Mouse (Mus musculus): Measurements from ENCODE around the gene Wdr31. TPM values are rescaled to one million over a fixed set of nuclear protein-coding genes. Genes with fewer than 3 reads are reported as not detected.

Gene Wdr31
- polyA plus RNA-seq, 1 experiment: 1.0 TPM

DNA sequence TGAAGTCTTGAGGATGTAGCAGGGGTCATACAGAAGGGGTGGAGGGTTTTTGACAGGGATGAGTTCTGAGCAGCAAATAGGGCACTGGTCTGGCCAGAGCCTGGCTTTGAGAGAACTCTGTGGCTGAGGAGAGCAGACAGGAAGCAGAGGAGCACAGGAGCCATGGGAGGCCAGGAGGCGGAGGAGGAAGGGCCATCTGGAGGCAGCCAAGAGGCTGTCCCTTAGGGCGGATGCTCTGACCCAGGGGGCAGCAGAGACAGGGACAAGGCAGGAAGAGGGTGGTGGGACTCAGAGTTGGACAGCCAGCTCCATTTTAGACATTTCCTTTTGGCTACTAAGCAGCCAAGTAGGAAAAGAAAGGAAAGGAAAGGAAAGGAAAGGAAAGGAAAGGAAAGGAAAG is 45.4 kb upstream of the Wdr31 start:
- TF ChIP-seq POLR2A (IDR thresholded peaks at IDR 0.05; ENCODE audit: borderline replicate concordance, control insufficient read depth, low read depth, low read length) (peak; percentile 29; the same call in 1 of the 2 replicates), CTCF (IDR thresholded peaks at IDR 0.05; ENCODE audit: control insufficient read depth, insufficient read depth, low read length) (no peak)
- Histone ChIP-seq H3K4me1 (ENCODE audit: control insufficient read depth, insufficient read depth, low read length) (peaks cover 2% of the 10 kb centered on the region), H3K27ac (ENCODE audit: control insufficient read depth, insufficient read depth, low read depth, low read length, poor library complexity) (peak overlapping the region; percentile 85), H3K4me3 (replicated peaks; ENCODE audit: control insufficient read depth, low read depth, low read length) (peak overlapping the region; percentile 90)
- WGBS: 35% methylated on average over 2 of the region's 2 CpGs

DNA sequence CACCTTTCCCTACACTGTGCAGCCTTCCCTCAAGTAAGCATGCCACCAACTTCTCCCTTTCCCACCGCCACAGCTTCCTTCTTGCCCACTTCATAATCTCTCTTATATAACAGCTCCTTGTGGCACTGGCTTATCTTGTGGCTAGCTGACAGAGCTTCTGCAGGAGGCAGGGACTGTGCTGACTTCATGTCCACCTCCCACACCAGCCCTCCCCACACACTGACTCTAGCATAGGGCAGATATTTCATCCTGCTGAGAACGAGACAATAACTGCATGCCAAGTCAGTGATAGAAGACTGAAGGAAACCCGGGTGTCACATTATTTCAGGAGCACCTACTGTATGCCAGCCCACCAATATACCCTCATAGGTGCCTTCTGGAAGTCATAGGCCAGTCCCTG is 44.8 kb upstream of the Wdr31 start:
- Histone ChIP-seq H3K4me1 (ENCODE audit: control insufficient read depth, insufficient read depth, low read length) (peaks cover 2% of the 10 kb centered on the region), H3K4me3 (replicated peaks; ENCODE audit: control insufficient read depth, low read depth, low read length) (peak overlapping the region; percentile 90), H3K27ac (ENCODE audit: control insufficient read depth, insufficient read depth, low read depth, low read length, poor library complexity) (peak overlapping the region; percentile 85)
- WGBS: 19% methylated on average over 3 of the region's 3 CpGs
- TF ChIP-seq POLR2A (IDR thresholded peaks at IDR 0.05; ENCODE audit: borderline replicate concordance, control insufficient read depth, low read depth, low read length) (no peak), CTCF (IDR thresholded peaks at IDR 0.05; ENCODE audit: control insufficient read depth, insufficient read depth, low read length) (no peak)

GRCm38 (mm10) chr4:62514995-62515394 is 44.3 kb upstream of the Wdr31 start:
- TF ChIP-seq CTCF (IDR thresholded peaks at IDR 0.05; ENCODE audit: control insufficient read depth, insufficient read depth, low read length) (no peak), POLR2A (IDR thresholded peaks at IDR 0.05; ENCODE audit: borderline replicate concordance, control insufficient read depth, low read depth, low read length) (no peak)
- Histone ChIP-seq H3K4me1 (ENCODE audit: control insufficient read depth, insufficient read depth, low read length) (peaks cover 2% of the 10 kb centered on the region), H3K4me3 (replicated peaks; ENCODE audit: control insufficient read depth, low read depth, low read length) (peak overlapping the region; percentile 90), H3K27ac (ENCODE audit: control insufficient read depth, insufficient read depth, low read depth, low read length, poor library complexity) (peak overlapping the region; percentile 85)
- 63% methylated on average over 7 of the region's 7 CpGs for WGBS

- H3K27ac ChIP-seq (ENCODE audit: control insufficient read depth, insufficient read depth, low read depth, low read length, poor library complexity): no peak overlapping the region
- H3K4me1 ChIP-seq (ENCODE audit: control insufficient read depth, insufficient read depth, low read length): peaks cover 2% of the 10 kb centered on the region
- TF ChIP-seq POLR2A (IDR thresholded peaks at IDR 0.05; ENCODE audit: borderline replicate concordance, control insufficient read depth, low read depth, low read length) (no peak), CTCF (IDR thresholded peaks at IDR 0.05; ENCODE audit: control insufficient read depth, insufficient read depth, low read length) (no peak)
- WGBS: 72% methylated on average over 11 of the region's 11 CpGs
- H3K4me3 ChIP-seq (replicated peaks; ENCODE audit: control insufficient read depth, low read depth, low read length): peak overlapping the region; percentile 14
Observed at GRCm38 (mm10) chr4:62513998-62514506, 43.4 kb upstream of the Wdr31 start.

DNA sequence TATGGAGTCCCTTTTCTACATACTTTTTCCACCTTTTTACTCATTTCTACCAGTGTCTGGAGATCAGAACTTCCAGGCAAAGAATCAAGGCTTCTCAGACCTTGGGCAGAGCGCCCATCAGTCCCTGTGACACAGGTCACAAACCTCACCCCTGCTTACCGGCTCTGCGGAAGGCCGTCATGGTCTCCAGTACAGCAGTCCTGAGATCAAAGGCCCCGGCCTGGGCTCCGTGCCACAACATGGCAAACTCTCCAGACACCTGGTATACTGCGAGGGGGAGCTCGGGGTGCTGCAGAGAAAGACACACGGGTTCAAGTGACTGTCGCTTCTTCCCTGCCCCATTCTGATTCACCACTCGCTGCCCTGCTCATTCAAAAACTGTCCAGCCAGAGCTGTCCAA is 39.2 kb upstream of the Wdr31 start:
- Histone ChIP-seq H3K4me3 (replicated peaks; ENCODE audit: control insufficient read depth, low read depth, low read length) (no peak overlapping the region), H3K27ac (ENCODE audit: control insufficient read depth, insufficient read depth, low read depth, low read length, poor library complexity) (no peak overlapping the region), H3K4me1 (ENCODE audit: control insufficient read depth, insufficient read depth, low read length) (no peaks in the 10 kb centered on the region)
- no peak for TF ChIP-seq CTCF (IDR thresholded peaks at IDR 0.05; ENCODE audit: control insufficient read depth, insufficient read depth, low read length)
- no peak for TF ChIP-seq POLR2A (IDR thresholded peaks at IDR 0.05; ENCODE audit: borderline replicate concordance, control insufficient read depth, low read depth, low read length)
- 94% methylated on average over 11 of the region's 11 CpGs for WGBS

GRCm38 (mm10) chr4:62508839-62509238 is 38.1 kb upstream of the Wdr31 start:
- Histone ChIP-seq H3K4me1 (ENCODE audit: control insufficient read depth, insufficient read depth, low read length) (no peaks in the 10 kb centered on the region), H3K4me3 (replicated peaks; ENCODE audit: control insufficient read depth, low read depth, low read length) (no peak overlapping the region), H3K27ac (ENCODE audit: control insufficient read depth, insufficient read depth, low read depth, low read length, poor library complexity) (no peak overlapping the region)
- no peak for TF ChIP-seq CTCF (IDR thresholded peaks at IDR 0.05; ENCODE audit: control insufficient read depth, insufficient read depth, low read length)
- no peak for TF ChIP-seq POLR2A (IDR thresholded peaks at IDR 0.05; ENCODE audit: borderline replicate concordance, control insufficient read depth, low read depth, low read length)
- 95% methylated on average over 5 of the region's 5 CpGs for WGBS

GRCm38 (mm10) chr4:62506798-62507197 is 36.1 kb upstream of the Wdr31 start:
- TF ChIP-seq POLR2A (IDR thresholded peaks at IDR 0.05; ENCODE audit: borderline replicate concordance, control insufficient read depth, low read depth, low read length) (no peak), CTCF (IDR thresholded peaks at IDR 0.05; ENCODE audit: control insufficient read depth, insufficient read depth, low read length) (peak; percentile 42; the same call in 1 of the 2 replicates)
- Histone ChIP-seq H3K27ac (ENCODE audit: control insufficient read depth, insufficient read depth, low read depth, low read length, poor library complexity) (no peak overlapping the region), H3K4me3 (replicated peaks; ENCODE audit: control insufficient read depth, low read depth, low read length) (no peak overlapping the region), H3K4me1 (ENCODE audit: control insufficient read depth, insufficient read depth, low read length) (no peaks in the 10 kb centered on the region)
- WGBS: 20% methylated on average over 2 of the region's 2 CpGs

DNA sequence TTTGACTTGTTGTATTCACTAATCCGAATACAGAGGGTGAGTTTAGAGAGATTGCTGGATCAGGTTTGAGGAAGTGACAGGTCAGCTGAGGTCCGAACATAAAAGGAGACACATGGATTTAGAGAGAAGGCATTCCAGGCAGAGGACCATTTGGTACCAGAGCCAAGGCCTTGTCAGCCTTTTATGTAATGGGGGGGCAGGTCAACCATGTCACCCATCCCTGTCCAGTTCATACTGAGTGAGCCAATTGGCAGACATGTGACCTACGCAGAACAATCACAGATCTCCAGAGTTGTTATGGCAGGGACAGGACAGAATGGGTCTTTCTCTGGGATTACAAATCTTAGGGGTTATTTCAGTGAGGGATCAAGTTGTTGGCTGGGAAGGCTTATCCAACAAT is 35.3 kb upstream of the Wdr31 start:
- Histone ChIP-seq H3K4me1 (ENCODE audit: control insufficient read depth, insufficient read depth, low read length) (no peaks in the 10 kb centered on the region), H3K4me3 (replicated peaks; ENCODE audit: control insufficient read depth, low read depth, low read length) (no peak overlapping the region), H3K27ac (ENCODE audit: control insufficient read depth, insufficient read depth, low read depth, low read length, poor library complexity) (no peak overlapping the region)
- WGBS: 68% methylated on average over 3 of the region's 3 CpGs
- TF ChIP-seq POLR2A (IDR thresholded peaks at IDR 0.05; ENCODE audit: borderline replicate concordance, control insufficient read depth, low read depth, low read length) (no peak), CTCF (IDR thresholded peaks at IDR 0.05; ENCODE audit: control insufficient read depth, insufficient read depth, low read length) (no peak)
